Mouse (Mus musculus): Measurements from ENCODE around the gene Hmgb4.

Gene Hmgb4

DNA sequence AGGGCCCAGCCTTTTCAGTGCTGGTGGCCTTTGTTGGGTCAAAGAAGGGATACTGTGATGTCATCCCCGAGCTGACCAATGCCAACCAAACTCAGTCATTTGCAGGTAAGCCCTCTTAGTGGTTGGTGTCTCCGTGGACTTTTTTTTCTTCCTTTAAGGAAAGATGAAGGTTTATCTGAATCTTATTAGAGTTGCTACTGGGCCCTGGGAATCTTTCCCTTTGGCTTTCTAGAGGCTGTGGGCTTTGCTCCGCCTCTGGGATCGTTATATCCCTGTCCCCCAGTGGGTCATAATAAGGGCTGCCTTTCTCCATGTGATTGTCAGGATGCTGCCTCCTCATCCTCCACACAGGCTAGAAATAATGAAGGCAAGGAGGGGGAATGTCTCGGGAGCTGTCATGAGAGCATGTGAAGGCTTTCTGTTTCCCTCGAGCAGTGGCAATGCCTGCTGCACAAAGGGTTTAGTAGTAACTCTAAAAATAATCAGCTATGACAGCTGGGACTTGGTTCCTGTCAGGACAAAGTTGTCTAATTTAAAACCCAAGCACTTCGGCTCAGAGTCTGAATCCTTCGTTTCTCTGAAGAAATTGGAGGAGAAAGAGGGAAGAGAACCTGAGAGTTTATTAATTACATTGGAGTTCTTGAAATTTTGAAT, at the start of gene Hmgb4:
Hmgb4 (minus strand) TSS at position 51 of the 654 bp plus-strand sequence.
- DNase-seq = no peak

DNA sequence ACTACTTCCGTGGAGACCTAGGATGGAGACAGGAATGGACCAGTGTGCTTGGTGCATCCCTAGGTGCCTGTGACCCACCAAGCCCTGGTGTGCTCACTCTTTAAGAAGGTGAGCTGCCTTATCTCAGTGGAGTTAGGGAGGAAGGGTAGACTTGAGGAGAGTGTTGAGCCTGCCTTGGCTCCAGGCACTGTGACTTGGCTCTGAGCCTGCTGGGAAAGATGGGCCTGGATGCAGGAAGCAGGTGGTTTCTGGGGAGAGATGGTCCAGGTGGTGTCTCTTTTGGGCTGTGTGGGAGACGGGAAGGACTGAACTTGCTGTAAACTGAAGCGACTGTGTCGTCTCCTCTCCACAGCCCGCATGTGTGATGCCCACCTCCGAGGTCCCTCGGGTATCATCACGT, 45.3 kb upstream of the Hmgb4 start:
- peak; percentile 22 for DNase-seq

DNA sequence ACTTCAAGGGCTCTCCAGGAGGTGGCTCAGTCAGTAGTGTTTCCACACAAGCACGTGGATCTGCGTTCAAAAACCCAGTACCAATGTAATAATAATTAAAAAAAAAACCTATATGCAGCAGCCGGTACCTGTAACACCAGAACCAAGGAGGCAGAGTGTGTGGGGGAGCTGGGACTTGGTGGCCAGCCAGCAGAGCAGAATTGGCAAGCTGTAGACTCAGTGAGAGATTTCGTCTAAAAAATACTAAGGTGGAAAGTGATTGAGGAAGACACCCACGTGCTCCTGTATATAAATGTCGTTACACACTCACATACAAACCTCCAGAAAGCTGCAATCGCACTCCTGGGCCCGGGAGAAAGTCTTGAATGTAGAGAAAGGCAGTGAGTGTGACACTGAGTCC, 43.3 kb upstream of the Hmgb4 start:
- no peak for DNase-seq

DNA sequence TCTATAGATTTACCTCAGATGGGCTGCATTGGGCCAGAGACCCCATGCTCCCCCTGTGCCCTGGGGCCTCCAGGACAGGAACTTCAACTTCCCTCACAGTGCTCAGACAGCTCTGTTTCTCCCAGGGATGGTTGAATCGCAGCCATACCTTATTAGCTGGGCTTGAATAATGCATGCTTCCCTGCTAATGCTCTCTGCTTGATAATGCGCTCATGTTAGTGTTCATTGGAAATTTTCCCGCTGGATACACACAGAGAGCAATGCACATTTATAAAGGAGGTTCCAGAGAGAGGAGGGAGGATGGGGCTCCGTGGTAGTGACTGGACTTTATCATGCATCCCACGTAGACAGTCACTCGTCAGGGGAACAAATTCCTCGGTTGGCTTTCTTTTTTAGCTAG, 27.3 kb upstream of the Hmgb4 start:
- no peak for DNase-seq

DNA sequence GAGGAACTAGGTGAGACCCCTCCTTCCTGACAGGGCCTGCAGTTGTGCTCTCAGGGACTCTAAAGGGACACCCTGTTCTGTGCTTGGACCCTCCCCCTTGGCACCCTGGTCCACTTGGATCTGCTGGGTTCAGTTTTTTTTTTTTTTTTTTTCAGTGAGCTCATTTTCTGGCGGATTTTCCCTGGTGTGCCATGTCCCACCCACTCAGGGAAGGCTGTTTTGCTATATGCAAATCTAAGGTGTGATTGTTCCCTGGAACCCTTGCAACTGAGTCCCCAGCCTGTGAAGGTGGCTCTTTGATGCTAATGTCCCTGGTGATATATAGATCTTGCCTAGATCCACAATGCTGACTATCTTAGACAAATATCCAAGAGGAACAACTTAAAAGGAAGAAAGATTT, 24.3 kb upstream of the Hmgb4 start:
- no peak for DNase-seq

DNA sequence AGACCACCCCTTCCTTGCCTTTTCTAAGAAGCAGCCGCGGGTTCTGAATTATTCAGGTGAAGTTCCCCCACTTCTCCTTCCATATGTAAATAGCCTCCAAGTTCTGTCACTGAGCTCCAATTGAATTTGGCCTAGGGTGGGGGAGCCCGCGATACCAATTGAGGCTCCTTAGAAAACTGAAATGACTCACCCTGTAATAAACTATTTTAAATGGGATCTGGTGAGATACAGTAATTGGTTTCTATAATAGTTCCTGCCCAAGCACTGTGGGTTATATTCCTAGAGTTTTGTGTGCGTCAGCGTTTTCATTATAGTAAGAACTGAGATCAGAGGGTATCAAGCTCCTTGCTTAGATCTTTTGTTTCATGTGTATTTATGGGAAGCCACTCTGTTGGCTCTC, 14.8 kb upstream of the Hmgb4 start:
- no peak for DNase-seq

DNA sequence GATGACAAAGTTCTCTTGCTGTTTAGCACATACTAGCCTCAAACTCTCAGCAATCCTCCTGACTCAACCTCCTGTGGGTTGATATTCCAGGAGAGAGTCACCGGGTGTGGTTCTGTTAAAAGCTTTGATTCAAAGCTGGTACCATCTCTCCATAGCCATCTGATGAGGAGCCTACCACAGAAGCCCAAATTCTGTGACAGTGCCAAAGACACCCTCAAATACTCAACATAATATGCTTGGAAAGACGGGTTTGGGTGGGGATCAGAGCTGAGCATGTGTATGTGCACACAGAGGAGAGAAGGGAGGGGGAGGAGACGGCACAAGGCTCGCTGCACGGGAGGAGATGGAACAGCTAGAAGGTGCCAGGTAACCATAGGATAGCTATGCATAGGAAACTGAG, 14.4 kb upstream of the Hmgb4 start:
- no peak for DNase-seq

DNA sequence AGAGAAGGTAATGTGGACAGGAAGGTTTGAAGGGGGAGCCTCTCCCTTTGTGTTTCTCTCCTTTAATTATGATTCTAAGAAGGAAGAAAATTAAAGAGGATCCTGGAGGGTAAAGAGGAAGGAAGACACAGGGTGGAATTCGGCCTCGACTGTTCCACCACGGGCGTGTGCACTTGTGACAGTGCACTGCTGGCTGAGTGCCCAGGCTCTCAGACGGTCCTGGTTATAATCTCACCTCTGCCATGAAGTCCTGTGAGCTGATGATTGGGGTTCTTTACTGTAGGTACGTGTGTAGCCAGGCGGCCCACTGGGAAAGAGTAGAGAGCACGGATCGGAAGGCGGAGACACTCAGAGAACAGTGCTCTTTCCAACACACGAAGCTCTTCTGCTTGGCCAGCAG, 12.4 kb upstream of the Hmgb4 start:
- no peak for DNase-seq

DNA sequence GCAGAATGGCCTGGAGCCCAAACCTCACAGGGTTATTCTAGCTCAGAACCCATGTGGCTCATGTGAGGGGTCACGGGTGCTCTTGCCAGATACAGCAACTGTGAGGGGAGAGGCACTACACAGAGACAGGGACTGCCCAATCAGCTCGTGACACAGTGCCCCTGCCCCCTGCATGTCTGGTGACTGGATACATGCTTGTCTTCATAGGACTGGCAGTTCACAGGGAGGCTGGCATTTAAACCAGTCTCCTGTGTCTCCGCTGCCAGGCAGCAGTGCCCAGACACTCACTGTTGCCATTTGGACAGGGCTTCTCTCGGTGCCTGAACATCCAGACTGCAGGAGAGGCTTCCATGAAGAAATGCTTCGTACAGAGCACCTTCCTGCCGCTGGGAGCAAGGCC, 11.7 kb upstream of the Hmgb4 start:
- DNase-seq = peak; percentile 17

DNA sequence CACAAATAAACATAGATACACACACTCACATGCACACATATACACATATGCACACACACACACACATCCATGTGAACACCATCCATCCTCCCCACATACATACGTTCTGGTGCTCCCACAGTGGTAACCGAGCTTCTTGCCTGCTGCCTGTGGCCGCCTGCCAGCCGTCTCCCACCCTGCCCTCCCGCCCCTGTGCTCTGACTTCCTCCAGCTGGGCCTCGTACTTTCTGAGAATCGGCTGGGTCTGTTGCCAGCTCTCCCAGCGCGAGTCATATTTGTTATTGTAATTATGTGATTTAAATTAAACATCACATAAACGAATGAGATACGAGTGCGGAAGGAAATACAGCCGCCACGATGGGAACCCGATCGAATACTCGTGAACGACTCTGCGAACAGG, 10.2 kb upstream of the Hmgb4 start:
- no peak for DNase-seq

DNA sequence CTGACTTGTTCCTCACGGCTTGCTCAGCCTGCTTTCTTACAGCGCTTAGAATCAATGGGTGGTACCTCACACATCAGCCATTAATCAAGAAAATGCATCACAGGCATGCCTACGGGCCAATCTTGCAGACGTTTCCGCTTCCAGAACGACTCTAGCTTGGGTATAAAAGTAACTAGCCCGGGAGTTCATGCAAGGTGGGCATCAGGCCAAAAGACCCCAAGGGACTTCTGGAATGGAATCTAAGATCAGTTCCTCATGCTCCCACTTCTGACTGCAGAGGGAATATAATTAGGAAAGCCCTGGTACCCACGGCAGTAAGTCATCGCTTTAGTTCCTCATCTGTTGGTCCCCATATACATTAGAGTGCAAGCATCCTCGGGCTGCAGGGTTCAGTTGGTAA, 9.4 kb upstream of the Hmgb4 start:
- DNase-seq = no peak

DNA sequence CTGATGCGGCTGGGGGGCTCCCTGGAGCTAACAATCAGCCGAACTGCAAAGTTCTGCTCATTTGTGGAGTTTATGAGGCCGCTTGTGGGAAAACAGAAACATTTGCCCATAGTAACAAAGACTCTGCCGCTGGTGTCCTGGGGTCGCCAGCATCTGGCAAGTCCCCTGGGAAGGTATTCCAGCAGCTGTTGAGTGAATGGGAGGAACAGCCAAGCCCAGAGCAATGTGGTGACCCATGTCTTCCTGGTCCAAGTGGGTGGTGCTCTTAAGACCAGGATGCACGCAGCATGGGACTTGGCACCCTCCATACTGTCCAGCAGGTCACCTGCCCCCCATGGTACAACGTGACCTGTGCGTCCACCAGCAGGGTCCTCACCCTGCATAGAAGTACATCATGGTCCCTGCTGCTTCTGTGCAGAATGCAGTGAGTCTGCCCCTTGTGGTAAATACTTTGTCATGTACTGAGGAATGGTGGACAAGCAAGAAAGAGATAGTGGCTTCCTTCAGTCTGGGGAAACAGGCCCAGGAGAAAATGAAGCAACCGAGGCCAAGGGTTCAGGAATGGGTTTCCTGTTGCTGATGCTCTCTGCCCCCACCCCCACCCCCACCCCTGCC, 8.6 kb upstream of the Hmgb4 start:
- no peak for DNase-seq

DNA sequence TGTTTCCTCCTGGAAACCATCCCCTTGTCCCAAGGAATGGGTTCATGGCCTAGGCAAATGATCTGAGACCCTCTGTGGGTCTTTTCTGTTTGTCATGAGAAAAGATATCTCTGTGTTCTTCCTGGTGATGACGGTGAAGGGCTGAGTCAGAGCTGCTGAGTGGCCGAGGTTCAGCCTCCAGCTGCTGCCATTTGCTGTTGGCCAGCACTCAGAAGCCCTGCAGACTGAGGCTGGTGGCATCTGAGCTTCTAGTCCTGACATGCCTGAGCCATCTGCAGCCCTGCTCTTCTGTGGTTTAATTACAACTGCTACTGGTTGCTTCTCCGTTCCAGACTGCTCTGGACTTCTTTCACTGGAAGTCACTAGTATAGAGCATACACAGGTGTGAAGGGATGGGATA, 4.6 kb upstream of the Hmgb4 start:
- no peak for DNase-seq

DNA sequence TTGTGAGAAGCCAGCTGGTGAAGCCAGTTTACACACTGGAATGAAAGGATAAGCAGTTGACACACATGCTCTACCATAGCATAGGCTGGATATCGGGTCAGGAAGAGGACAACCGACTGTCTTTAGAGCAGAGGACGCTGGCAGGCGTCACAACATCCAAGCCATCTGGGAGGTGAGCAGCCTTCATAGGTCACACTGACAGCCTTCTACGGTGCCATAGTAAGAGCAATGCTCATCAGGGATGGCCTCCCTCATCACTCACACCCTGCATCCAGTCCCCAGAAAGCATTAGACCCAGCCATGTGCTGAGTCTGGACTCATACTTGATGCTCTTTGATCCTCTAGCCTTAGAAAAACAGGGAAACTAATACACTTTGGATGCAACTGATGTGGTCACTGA, 3.7 kb upstream of the Hmgb4 start:
- DNase-seq = no peak

DNA sequence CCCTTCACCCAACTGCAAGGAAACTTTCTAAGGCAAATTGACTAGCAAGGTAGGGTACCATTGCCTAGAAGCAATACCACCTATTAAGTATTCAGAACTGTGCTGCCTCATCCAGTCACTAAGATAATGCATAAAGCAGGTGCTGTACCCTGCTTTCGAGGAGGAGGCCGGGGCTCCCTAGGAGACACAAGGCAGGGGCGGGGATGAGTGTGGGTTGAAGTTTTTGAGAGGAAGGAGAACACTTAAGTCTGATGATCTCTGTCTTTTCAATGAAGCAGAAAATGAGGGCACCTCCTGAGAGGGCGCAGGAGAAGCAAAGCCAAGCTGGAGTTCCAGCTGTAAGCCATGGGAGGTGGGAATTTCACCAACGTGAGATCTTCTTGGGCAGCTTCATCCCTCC, 1.5 kb downstream of the Hmgb4 start:
- no peak for DNase-seq

DNA sequence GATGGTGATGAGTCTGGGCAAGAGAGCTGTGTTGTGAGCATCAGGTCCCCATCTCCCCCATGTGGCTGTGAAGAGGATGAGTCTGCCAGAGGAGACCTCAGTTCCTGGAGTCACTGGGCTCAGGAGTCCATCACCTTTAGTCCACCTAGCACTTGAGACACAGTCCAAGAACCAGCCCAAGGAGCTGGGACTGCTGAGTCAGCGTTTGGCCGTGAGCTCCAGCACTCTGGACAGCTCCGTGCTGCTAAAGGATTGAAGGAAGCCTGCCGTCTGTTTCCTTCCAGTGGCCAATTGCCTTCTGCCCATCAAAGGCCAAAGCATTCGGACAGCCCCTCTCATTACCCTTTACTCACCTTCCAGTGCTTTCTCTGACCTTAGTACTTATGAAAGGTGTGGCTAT, 12.1 kb downstream of the Hmgb4 start:
- no peak for DNase-seq

DNA sequence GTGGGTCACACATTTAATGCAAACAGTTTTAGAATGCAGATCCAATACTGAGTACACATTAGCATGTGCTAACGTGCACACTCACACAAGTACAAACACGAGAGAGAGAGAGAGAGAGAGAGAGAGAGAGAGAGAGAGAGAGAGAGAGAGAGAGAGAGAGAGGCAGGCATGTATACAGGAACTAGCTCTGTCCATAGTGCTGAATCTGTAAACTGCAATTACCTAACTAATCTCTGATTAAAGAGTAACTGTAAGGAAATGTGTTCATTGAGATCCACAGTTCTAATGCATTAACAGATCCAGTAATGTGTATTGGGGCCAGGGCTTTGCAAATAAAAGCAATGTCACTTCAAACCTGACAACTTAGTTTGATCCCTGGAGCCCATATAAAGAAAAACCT, 15.6 kb downstream of the Hmgb4 start:
- no peak for DNase-seq

DNA sequence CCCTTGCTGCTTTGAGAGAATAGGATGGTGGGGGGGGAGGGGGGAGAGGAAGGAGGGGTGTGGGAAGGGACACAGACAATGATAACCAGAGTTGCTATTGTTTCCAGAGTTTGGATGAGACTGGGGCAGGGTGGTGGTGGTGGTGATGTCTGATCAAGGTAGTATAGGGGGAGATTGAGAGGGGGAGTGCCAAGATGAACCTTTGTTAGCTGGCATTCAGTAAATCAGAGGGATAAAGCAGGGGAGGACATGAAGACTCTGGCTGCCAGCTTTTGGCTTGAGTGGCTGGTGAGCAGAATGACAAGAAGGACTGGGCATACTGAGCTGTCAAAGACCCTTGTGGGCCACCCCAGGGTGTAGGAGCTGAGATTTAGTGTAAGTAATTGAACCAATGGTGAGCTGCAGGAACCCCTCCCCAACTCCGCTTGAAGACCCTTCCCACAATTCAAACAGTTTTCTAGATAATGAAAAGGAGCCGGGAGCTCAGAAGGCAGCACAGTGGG, 18.9 kb downstream of the Hmgb4 start:
- no peak for DNase-seq

DNA sequence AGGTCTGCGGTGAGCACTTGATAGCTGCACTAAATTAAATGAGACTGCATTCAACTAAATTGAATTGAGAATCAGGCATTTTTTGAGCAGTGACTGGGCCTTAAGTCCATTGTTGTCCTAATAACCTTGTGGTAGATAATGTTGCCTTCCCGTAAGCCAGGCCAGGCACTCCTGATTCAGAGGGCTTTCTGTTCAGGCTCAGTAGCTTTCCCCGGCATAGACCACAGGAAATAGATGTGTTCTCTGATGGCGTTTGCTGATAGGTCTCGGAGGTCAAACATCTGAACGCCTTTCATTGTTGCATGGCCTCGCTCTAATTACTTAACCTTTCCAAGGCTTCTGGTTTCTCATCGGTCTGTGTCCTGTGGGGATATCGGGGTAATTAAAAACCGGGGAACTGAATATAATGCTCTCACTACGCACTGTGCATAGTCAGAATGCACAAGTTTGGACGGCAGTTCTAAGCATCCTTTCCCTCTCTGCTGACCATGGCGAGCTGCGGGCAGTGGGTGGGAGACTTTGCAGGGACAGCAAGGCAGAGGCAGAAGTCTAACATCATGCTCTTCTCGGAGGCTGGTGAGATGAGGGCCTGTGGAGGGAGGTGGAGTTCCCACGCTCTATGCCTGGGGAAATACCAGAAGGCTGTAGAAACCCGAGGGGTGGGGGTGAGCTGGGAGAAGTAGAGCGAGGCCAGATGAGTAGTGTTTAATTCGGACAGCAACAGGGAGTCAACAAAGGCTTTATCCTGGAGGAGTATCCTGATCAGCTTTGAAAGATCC, 19.5 kb downstream of the Hmgb4 start:
- no peak for DNase-seq

DNA sequence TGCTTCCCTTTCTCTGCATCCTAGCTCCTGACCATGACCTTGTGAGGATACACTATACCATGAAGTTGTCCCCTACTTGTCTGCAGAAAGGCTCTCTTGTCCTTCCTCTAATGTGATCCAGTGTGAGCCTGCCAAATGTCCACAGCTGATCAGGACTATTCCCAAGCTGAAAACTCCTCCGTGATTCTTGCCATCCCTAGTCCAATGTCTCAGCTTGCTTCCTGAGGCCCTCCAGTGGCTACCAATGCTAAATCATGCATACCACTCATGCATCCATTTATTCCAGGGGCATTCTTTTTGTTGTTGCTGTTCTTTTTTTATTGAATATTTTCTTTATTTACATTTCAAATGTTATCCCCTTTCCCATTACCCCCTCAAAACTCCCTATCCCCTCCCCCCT, 21.6 kb downstream of the Hmgb4 start:
- DNase-seq = peak; percentile 26

DNA sequence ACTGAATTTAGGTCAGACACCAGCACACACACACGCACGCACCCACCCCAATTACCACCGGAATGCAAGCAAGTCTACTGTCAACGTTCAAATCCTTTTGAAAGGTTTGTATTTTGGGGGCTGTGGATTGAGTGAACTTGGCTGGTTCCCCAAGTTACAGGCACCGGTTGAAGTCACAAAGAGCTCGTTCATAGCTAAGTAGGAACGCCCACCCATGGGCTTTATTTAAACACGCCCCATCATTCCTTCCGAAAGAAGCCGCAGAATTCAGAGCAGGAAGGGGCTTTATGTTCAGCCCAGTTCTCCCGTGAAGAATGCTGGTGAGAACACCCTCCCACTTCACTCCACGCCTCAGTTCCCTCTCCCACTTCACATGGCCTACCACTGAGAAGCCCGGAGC, 27.3 kb downstream of the Hmgb4 start:
- DNase-seq = no peak

DNA sequence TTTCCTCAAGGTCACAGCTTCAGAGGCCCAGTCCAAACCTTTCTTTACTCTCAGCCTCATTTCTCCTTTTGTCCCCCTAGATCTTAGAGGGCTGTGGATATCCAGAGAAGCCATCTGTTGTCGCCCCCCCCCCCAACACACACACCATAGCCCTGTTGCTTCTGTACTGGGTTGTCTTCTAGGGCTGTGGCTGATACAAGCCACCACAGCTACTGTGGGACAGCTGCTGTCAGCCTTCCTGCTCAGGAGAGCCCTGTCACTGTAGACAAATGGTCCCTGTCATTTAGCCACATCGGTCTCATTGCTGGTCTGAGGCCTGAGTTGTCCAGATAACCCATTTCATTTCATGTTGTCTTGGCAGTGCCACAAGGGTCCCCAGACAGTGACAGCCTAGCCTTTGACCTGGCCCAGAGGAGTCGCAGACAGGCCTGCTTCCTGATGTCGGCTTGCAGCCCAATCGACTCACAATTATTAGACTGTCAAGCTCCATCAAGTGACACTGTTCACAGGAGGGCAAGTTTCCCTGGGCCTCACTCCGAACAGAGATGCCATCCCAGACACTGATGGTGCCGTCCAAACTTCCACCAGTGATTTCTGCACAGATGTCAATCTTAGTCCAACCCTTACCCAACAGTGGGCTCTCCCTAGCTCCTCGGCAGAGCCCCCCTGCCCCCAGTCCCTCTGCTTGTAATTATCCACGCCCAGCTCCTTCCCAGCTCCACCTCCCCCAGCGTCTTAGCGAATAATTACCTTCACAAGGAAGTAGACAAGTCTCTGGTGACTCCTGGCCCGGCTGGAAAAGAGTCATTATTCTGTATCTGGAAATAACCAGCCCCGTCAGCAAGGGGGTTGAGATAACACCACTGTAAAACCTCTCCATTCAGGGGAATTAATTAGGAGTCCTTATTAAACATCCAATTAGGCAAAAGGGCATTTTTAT, 33.1 kb downstream of the Hmgb4 start:
- DNase-seq = no peak

DNA sequence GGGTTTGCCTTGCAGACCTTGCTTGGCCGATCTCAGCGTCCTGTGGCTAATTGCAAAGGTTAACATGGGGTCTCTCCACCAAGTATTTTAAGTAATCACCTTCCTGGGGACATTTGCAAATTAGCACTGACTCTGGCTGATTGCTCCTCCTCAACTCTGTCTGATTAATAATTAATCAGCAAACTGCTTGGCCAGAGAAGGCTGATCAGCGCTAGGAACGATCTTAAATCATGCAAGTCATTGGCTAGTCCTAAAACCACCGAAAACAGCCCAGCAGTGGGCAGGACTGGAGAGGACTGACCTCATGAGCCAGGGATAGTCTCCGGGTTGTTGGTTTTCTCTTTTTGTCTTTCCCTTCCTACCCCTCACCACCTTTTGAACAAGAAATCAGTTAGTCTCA, 36.3 kb downstream of the Hmgb4 start:
- DNase-seq = no peak

All from cerebellum, adult 9-10 months (tissue).